Mouse (Mus musculus): ENCODE results near the gene Tbccd1. TPM values are rescaled to one million over a fixed set of nuclear protein-coding genes. Genes with fewer than 3 reads are reported as not detected.
A peak's percentile ranks its signal among the peaks of the same experiment; 100 is the strongest.

The Tbccd1 gene
- polyA plus RNA-seq, 1 experiment from 2014 or later = 28.9 TPM

DNA sequence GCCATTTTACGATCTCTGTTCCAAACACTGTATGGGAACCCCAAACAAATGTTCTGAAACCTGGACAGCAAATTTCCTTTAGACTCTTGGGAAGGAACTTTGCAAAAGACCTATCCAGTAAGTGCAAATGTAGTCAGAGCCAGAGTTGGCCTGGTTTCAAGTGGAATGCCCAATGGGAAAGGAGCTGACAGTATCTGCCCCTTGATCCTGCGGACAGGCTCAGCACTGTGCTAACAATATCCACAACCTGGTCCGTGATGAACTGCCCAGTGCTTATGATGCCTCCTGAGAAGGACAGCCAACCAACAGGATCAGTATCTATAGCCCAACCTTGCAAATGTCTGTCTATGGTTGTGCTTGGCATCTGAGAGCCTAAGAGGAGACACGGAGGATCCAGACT, 12.0 kb downstream of the Tbccd1 start:
- Histone ChIP-seq H3K36me3 (ENCODE audit: control insufficient read depth, insufficient read depth, low read length) (peaks cover 14% of the 10 kb centered on the region), H3K27me3 (replicated peaks; ENCODE audit: control insufficient read depth, insufficient read depth, low read length) (no peaks in the 10 kb centered on the region), H3K27ac (ENCODE audit: low read depth) (no peak overlapping the region), H3K4me2 (ENCODE audit: low read length) (no peak overlapping the region), H3K4me1 (replicated peaks; ENCODE audit: control insufficient read depth, insufficient read depth, low read length) (peaks cover 8% of the 10 kb centered on the region), H3K9me3 (ENCODE audit: control insufficient read depth, low read length) (no peaks in the 10 kb centered on the region), H3K4me3 (ENCODE audit: low read depth, low read length) (no peak overlapping the region), H3K9ac (ENCODE audit: low read length) (no peak overlapping the region)
- DNase-seq (ENCODE audit: low spot score) = no peak
- 92% methylated on average over 4 of the region's 4 CpGs for WGBS
- ATAC-seq (replicated peaks; ENCODE audit: low FRiP score, low TSS enrichment, low read depth) = no peak

DNA sequence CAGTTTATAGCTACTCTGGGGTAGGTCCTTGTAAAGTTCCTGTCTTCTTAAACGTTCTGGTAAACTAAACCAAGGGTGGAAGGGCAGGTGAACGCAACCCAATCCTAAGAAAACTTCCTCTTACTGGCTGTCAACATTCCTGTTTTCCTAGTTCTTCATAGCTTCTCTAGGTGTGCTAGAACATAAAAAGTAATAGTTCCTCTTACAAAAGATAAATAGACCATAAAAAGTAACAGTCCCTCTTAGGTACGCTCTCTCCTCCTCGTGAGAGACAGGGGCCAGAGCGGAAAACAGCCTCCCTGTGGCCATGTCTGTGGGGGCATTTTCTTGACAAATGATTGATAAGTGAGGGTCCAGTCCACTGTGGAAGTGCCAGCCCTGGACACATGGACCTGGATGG, 12.6 kb downstream of the Tbccd1 start:
- Histone ChIP-seq H3K27ac (ENCODE audit: low read depth) (no peak overlapping the region), H3K4me1 (replicated peaks; ENCODE audit: control insufficient read depth, insufficient read depth, low read length) (peaks cover 8% of the 10 kb centered on the region), H3K9ac (ENCODE audit: low read length) (0 out of 2 replicates have a peak overlapping the region, but pooled peaks have one; percentile 74), H3K27me3 (replicated peaks; ENCODE audit: control insufficient read depth, insufficient read depth, low read length) (no peaks in the 10 kb centered on the region), H3K9me3 (ENCODE audit: control insufficient read depth, low read length) (no peaks in the 10 kb centered on the region), H3K4me3 (ENCODE audit: low read depth, low read length) (peak overlapping the region; percentile 47), H3K4me2 (ENCODE audit: low read length) (peak overlapping the region; percentile 92), H3K36me3 (ENCODE audit: control insufficient read depth, insufficient read depth, low read length) (peaks cover 20% of the 10 kb centered on the region)
- WGBS = 42% methylated on average over 5 of the region's 5 CpGs
- ATAC-seq (replicated peaks; ENCODE audit: low FRiP score, low TSS enrichment, low read depth) (no peak), DNase-seq (ENCODE audit: low spot score) (no peak)

DNA sequence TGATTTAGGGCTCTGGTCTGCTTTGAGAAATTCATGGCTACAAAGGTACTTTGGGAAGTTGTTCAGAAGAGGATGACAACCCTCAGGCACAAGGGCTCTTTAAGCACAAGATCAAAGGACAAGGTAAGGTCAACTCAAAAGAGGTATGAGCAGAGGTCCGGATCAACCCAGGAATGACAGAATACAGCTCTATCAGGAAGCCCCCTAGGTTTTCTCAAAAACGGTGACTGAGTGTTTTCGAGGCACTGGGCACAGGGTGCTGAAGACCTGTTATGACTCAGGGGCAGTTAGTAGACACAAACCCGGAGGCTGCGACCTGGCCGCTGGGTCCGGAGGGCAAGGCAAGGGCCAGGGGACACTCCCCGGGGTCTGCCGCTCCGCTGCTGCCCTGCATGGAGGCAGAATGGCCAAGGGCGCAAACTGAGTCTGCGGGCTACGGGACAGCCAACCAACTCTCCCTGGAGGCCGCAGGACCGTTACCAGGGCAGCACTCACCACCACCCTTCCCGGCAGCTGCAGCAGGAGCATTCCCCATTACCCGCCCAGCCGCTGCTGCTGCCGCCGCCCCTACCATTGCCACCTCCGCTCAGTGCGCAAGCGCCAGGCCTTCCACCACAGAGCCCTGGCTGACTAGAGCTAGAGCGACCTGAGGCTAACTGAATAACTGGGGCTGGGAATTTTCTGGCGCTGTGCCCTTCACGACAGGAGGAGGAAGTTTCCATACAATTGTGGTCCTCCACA, 13.2 kb downstream of the Tbccd1 start:
- 3% methylated on average over 26 of the region's 26 CpGs for WGBS
- peak; percentile 86 for DNase-seq (ENCODE audit: low spot score)
- Histone ChIP-seq H3K27me3 (replicated peaks; ENCODE audit: control insufficient read depth, insufficient read depth, low read length) (no peaks in the 10 kb centered on the region), H3K36me3 (ENCODE audit: control insufficient read depth, insufficient read depth, low read length) (peaks cover 26% of the 10 kb centered on the region), H3K9me3 (ENCODE audit: control insufficient read depth, low read length) (no peaks in the 10 kb centered on the region), H3K4me3 (ENCODE audit: low read depth, low read length) (peak overlapping the region; percentile 47), H3K27ac (ENCODE audit: low read depth) (no peak overlapping the region), H3K4me1 (replicated peaks; ENCODE audit: control insufficient read depth, insufficient read depth, low read length) (peaks cover 8% of the 10 kb centered on the region), H3K9ac (ENCODE audit: low read length) (peak overlapping the region; percentile 74), H3K4me2 (ENCODE audit: low read length) (peak overlapping the region; percentile 92)
- ATAC-seq (replicated peaks; ENCODE audit: low FRiP score, low TSS enrichment, low read depth) = peak; percentile 92

DNA sequence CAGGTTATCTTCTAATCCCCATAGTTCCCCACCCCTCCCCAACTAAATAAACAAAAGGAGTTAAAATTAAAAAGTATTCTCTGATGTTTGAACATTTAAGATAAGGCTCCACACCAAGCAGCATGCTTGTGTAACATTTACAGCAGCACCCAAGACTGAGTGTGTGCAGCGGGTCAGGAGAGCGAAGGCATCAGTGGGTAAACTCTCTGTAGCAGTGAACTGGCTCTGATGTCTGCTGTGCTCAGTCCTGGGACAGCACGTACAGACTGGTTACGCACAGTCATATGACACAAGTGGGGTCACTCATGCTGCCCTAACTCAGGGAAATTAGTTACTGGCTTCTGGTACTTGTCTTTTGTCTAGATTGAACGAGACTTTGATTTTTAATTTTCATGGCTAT, 14.6 kb downstream of the Tbccd1 start:
- H3K9me3 ChIP-seq (ENCODE audit: control insufficient read depth, low read length) = no peaks in the 10 kb centered on the region
- 90% methylated on average over 5 of the region's 5 CpGs for WGBS
- no peak overlapping the region for H3K4me2 ChIP-seq (ENCODE audit: low read length)
- H3K27me3 ChIP-seq (replicated peaks; ENCODE audit: control insufficient read depth, insufficient read depth, low read length) = no peaks in the 10 kb centered on the region
- peaks cover 38% of the 10 kb centered on the region for H3K36me3 ChIP-seq (ENCODE audit: control insufficient read depth, insufficient read depth, low read length)
- ATAC-seq (replicated peaks; ENCODE audit: low FRiP score, low TSS enrichment, low read depth) = no peak
- no peak overlapping the region for H3K9ac ChIP-seq (ENCODE audit: low read length)
- no peak for DNase-seq (ENCODE audit: low spot score)
- peaks cover 8% of the 10 kb centered on the region for H3K4me1 ChIP-seq (replicated peaks; ENCODE audit: control insufficient read depth, insufficient read depth, low read length)
- H3K27ac ChIP-seq (ENCODE audit: low read depth) = no peak overlapping the region
- no peak overlapping the region for H3K4me3 ChIP-seq (ENCODE audit: low read depth, low read length)

DNA sequence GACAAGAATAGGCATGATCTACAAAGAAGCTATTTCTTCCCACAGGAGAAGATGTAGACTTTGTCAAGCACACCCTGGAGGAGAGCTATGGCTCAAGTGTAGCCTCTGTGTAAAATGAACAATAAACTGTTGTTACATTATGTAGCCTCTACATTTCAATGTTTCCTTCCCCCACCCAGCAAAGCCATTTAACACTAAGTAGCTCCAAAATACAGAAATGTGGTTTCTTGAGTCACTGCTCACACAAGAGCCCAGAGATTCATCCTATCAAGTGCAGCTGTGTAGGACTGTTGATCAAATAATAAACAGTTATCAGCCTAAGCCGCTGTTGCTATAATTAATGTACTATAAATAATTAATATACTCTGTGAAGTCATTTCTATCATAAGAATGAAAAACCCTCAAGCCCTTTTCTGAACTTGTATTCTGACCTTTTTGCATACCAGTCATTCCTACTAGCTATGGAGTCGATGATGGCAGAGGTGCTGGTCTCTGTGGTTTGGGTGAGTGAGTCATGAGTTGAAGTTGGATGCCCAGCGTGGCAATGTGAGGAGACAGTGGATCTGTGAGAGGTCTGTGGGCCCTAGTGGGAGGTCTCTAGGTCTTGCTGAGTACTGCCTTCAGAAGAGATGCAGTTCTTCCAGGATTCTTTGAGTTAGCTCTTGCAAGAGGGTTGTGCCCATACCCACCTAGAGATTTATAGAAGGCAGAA, 18.2 kb downstream of the Tbccd1 start:
- 86% methylated on average over 3 of the region's 3 CpGs for WGBS
- DNase-seq (ENCODE audit: low spot score) (no peak), ATAC-seq (replicated peaks; ENCODE audit: low FRiP score, low TSS enrichment, low read depth) (no peak)
- Histone ChIP-seq H3K9ac (ENCODE audit: low read length) (no peak overlapping the region), H3K27ac (ENCODE audit: low read depth) (no peak overlapping the region), H3K9me3 (ENCODE audit: control insufficient read depth, low read length) (no peaks in the 10 kb centered on the region), H3K4me2 (ENCODE audit: low read length) (no peak overlapping the region), H3K4me1 (replicated peaks; ENCODE audit: control insufficient read depth, insufficient read depth, low read length) (peaks cover 4% of the 10 kb centered on the region; the same call in 1 of the 2 replicates), H3K27me3 (replicated peaks; ENCODE audit: control insufficient read depth, insufficient read depth, low read length) (no peaks in the 10 kb centered on the region), H3K36me3 (ENCODE audit: control insufficient read depth, insufficient read depth, low read length) (peaks cover 52% of the 10 kb centered on the region), H3K4me3 (ENCODE audit: low read depth, low read length) (no peak overlapping the region)

DNA sequence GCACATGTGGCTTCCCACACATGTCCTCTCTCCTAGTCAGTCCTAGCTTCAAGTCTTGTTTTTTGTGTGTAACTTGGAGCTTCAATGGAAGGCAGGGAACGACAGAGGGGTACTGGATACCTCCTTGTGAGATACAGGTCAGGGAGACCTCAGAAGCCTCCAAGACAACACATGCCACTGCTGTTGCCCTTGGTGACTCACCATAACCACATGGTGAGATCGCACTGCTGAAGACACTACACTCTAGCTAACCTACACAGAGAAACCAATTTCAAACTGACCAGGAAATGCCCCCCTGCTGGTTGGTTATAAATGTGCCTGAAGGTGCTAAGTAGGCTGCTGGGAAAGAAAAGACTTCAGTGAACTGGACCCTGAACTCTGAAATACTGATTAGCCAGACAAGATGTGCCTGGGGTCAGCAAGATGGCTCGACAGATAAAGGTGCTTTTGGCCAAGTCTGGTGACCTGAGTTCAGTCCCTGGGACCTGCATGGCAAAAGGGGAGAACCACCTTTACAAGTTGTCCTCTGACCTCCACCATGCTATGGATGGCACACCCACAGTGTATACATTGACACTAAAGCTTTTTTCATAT, 24.4 kb downstream of the Tbccd1 start:
- no peaks in the 10 kb centered on the region for H3K4me1 ChIP-seq (replicated peaks; ENCODE audit: control insufficient read depth, insufficient read depth, low read length)
- no peak overlapping the region for H3K9ac ChIP-seq (ENCODE audit: low read length)
- no peak overlapping the region for H3K4me2 ChIP-seq (ENCODE audit: low read length)
- DNase-seq (ENCODE audit: low spot score) (no peak), ATAC-seq (replicated peaks; ENCODE audit: low FRiP score, low TSS enrichment, low read depth) (no peak)
- H3K36me3 ChIP-seq (ENCODE audit: control insufficient read depth, insufficient read depth, low read length) = peaks cover 30% of the 10 kb centered on the region; the same call in 1 of the 2 replicates
- no peaks in the 10 kb centered on the region for H3K27me3 ChIP-seq (replicated peaks; ENCODE audit: control insufficient read depth, insufficient read depth, low read length)
- H3K27ac ChIP-seq (ENCODE audit: low read depth) = no peak overlapping the region
- no peaks in the 10 kb centered on the region for H3K9me3 ChIP-seq (ENCODE audit: control insufficient read depth, low read length)
- 93% methylated on average over 3 of the region's 3 CpGs for whole genome bisulfite sequencing
- no peak overlapping the region for H3K4me3 ChIP-seq (ENCODE audit: low read depth, low read length)

DNA sequence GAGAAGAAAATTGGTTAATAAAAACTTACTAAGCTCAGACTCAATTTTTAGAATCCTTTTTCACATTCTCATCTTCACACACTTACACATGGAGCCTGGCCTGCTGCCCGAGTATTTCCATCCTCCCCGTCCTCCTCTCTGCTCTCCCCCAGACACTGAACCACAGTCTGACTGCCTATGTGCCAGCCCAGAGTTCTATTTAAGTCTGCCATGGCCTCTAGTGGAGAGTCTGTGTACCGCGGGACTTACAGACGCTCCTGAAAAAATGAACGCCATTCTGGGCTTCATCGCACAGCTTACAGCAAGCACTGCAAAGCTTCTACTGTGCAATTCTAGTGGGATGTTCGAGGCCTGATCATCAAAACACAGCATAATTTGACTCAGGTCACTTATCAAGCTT, 36.7 kb downstream of the Tbccd1 start:
- Histone ChIP-seq H3K4me3 (ENCODE audit: low read depth, low read length) (no peak overlapping the region), H3K4me1 (replicated peaks; ENCODE audit: control insufficient read depth, insufficient read depth, low read length) (no peaks in the 10 kb centered on the region), H3K27ac (ENCODE audit: low read depth) (no peak overlapping the region), H3K4me2 (ENCODE audit: low read length) (no peak overlapping the region), H3K36me3 (ENCODE audit: control insufficient read depth, insufficient read depth, low read length) (peaks cover 33% of the 10 kb centered on the region), H3K9me3 (ENCODE audit: control insufficient read depth, low read length) (no peaks in the 10 kb centered on the region), H3K9ac (ENCODE audit: low read length) (no peak overlapping the region), H3K27me3 (replicated peaks; ENCODE audit: control insufficient read depth, insufficient read depth, low read length) (no peaks in the 10 kb centered on the region)
- WGBS = 55% methylated on average over 8 of the region's 8 CpGs
- ATAC-seq (replicated peaks; ENCODE audit: low FRiP score, low TSS enrichment, low read depth) (no peak), DNase-seq (ENCODE audit: low spot score) (peak; percentile 49)

DNA sequence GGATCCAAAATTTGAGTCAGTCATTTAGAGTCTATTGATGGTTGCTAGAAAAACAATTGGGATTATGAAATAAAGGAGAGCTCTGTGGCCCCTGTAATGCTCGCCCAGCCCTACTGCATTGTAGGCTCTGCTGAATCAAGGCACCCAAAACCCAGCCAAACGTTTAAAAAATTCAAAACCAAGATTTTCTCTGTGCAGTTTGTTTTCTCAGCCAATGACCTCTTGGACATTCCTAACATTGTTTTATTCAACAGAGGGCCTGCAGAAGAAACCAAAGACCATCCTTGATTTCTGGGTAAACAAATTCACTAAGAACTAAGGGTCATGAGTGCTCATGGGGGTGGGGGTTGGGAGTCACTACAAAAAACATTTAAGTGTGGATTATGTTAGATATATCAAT, 46.0 kb downstream of the Tbccd1 start, which contains the start of gene Crygs:
Gene Crygs, minus strand, starts transcription at position 101 of the 400 bp plus-strand sequence.
- Histone ChIP-seq H3K27ac (ENCODE audit: low read depth) (no peak within 1 kb of the TSS), H3K4me3 (ENCODE audit: low read depth, low read length) (no peak within 1 kb of the TSS), H3K4me2 (ENCODE audit: low read length) (no peak within 1 kb of the TSS), H3K9me3 (ENCODE audit: control insufficient read depth, low read length) (no peaks in the 10 kb centered on the region), H3K4me1 (replicated peaks; ENCODE audit: control insufficient read depth, insufficient read depth, low read length) (no peaks in the 10 kb centered on the region), H3K36me3 (ENCODE audit: control insufficient read depth, insufficient read depth, low read length) (peaks cover 8% of the 10 kb centered on the region; the same call in 1 of the 2 replicates), H3K27me3 (replicated peaks; ENCODE audit: control insufficient read depth, insufficient read depth, low read length) (no peaks in the 10 kb centered on the region), H3K9ac (ENCODE audit: low read length) (no peak within 1 kb of the TSS)
- WGBS = 51% methylated on average over 2 of the region's 2 CpGs
- ATAC-seq (replicated peaks; ENCODE audit: low FRiP score, low TSS enrichment, low read depth) = no peak
- no peak for DNase-seq (ENCODE audit: low spot score)
